Mouse (Mus musculus): ENCODE measurements around the gene Ndrg2. TPM values are rescaled to one million over a fixed set of nuclear protein-coding genes. Genes with fewer than 3 reads are reported as not detected.
"Not testable (repeated sequence)": the region's sequence is repeated elsewhere in the genome, so short reads cannot be mapped to it uniquely, and the experiment has no call there.

Gene Ndrg2
- total RNA-seq, 1 experiment: 5.7 TPM

GRCm38 (mm10) chr14:51884031-51884544 is 29.9 kb downstream of the Ndrg2 start:
- no peaks in the 10 kb centered on the region; a peak in 1 of 4 replicates for H3K4me1 ChIP-seq (ENCODE audit: control insufficient read depth in 2 of 2, insufficient read depth in 2 of 2, low read length in 2 of 2, poor library complexity in 1 of 2)
- in situ Hi-C loops (cut with MboI; ENCODE audit: low sequenced_read_pairs in 2 of 2, unreplicated experiment in 2 of 2): no loop called here
- H3K36me3 ChIP-seq (ENCODE audit: control insufficient read depth, insufficient read depth, low read length, poor library complexity, severe bottlenecking): peaks cover 13% of the 10 kb centered on the region
- peak overlapping the region; percentile 75 for H3K27ac ChIP-seq (ENCODE audit: insufficient read depth, low read depth, low read length, poor library complexity, severe bottlenecking)
- no peak for TF ChIP-seq HCFC1 (IDR thresholded peaks at IDR 0.05; ENCODE audit: borderline replicate concordance, insufficient read depth, low read length)
- 0 out of 2 replicates have a peak, but pooled peaks have one; percentile 25 for TF ChIP-seq ZNF384 (IDR thresholded peaks at IDR 0.05; ENCODE audit: low read depth, low read length)
- TF ChIP-seq MAFK (IDR thresholded peaks at IDR 0.05; ENCODE audit: insufficient read depth, low read depth, low read length): no peak
- peak overlapping the region; percentile 65 to 97 for H3K4me3 ChIP-seq (ENCODE audit: insufficient read depth in 1 of 2, low read depth in 1 of 2, low read length in 2 of 2, poor library complexity in 1 of 2, severe bottlenecking in 1 of 2)
- DNase-seq (ENCODE audit: low read depth, low spot score): no peak
- H3K9ac ChIP-seq (ENCODE audit: insufficient read depth, low read depth, low read length, poor library complexity, severe bottlenecking): peak overlapping the region; percentile 45
- H3K9me3 ChIP-seq (ENCODE audit: control insufficient read depth, insufficient read depth, low read depth, low read length): no peaks in the 10 kb centered on the region

- no peak overlapping the region; the same call in 1 of the 2 replicates for H3K9ac ChIP-seq (ENCODE audit: insufficient read depth, low read depth, low read length, poor library complexity, severe bottlenecking)
- TF ChIP-seq ZNF384 (IDR thresholded peaks at IDR 0.05; ENCODE audit: low read depth, low read length): peak; percentile 81
- no peak for TF ChIP-seq MAFK (IDR thresholded peaks at IDR 0.05; ENCODE audit: insufficient read depth, low read depth, low read length)
- peak; percentile 86 for DNase-seq (ENCODE audit: low read depth, low spot score)
Measured at GRCm38 (mm10) chr14:51883527-51884030, 30.4 kb downstream of the Ndrg2 start.

GRCm38 (mm10) chr14:51877517-51877916 is 36.4 kb downstream of the Ndrg2 start:
- H3K9ac ChIP-seq (ENCODE audit: insufficient read depth, low read depth, low read length, poor library complexity, severe bottlenecking): no peak overlapping the region
- TF ChIP-seq CHD2 (IDR thresholded peaks at IDR 0.05; ENCODE audit: low read depth, low read length) (no peak), MAFK (IDR thresholded peaks at IDR 0.05; ENCODE audit: insufficient read depth, low read depth, low read length) (no peak), HCFC1 (IDR thresholded peaks at IDR 0.05; ENCODE audit: borderline replicate concordance, insufficient read depth, low read length) (no peak), ZNF384 (IDR thresholded peaks at IDR 0.05; ENCODE audit: low read depth, low read length) (no peak), ZC3H11A (IDR thresholded peaks at IDR 0.05; ENCODE audit: borderline replicate concordance, low read depth, low read length) (no peak)
- no peaks in the 10 kb centered on the region for H3K4me1 ChIP-seq (ENCODE audit: control insufficient read depth in 2 of 2, insufficient read depth in 2 of 2, low read length in 2 of 2, poor library complexity in 1 of 2)
- in situ Hi-C loops (cut with MboI; ENCODE audit: low sequenced_read_pairs in 2 of 2, unreplicated experiment in 2 of 2): no loop called here
- H3K36me3 ChIP-seq (ENCODE audit: control insufficient read depth, insufficient read depth, low read length, poor library complexity, severe bottlenecking): no peaks in the 10 kb centered on the region
- no peak overlapping the region for H3K27ac ChIP-seq (ENCODE audit: insufficient read depth, low read depth, low read length, poor library complexity, severe bottlenecking)
- H3K9me3 ChIP-seq (ENCODE audit: control insufficient read depth, insufficient read depth, low read depth, low read length): no peaks in the 10 kb centered on the region
- no peak for DNase-seq (ENCODE audit: low read depth, low spot score)
- no peak overlapping the region for H3K4me3 ChIP-seq (ENCODE audit: insufficient read depth in 1 of 2, low read depth in 1 of 2, low read length in 2 of 2, poor library complexity in 1 of 2, severe bottlenecking in 1 of 2)

More at GRCm38 (mm10) chr14:51883527-51884030, 30.4 kb downstream of the Ndrg2 start:
- Histone ChIP-seq H3K36me3 (ENCODE audit: control insufficient read depth, insufficient read depth, low read length, poor library complexity, severe bottlenecking) (peaks cover 9% of the 10 kb centered on the region), H3K9me3 (ENCODE audit: control insufficient read depth, insufficient read depth, low read depth, low read length) (no peaks in the 10 kb centered on the region), H3K4me3 (ENCODE audit: insufficient read depth in 1 of 2, low read depth in 1 of 2, low read length in 2 of 2, poor library complexity in 1 of 2, severe bottlenecking in 1 of 2) (peak overlapping the region; percentile 65 to 97), H3K27ac (ENCODE audit: insufficient read depth, low read depth, low read length, poor library complexity, severe bottlenecking) (no peak overlapping the region; the same call in 1 of the 2 replicates), H3K4me1 (ENCODE audit: control insufficient read depth in 2 of 2, insufficient read depth in 2 of 2, low read length in 2 of 2, poor library complexity in 1 of 2) (no peaks in the 10 kb centered on the region; a peak in 1 of 4 replicates)
- in situ Hi-C loops (cut with MboI; ENCODE audit: low sequenced_read_pairs in 2 of 2, unreplicated experiment in 2 of 2): no loop called here

- TF ChIP-seq MAFK (IDR thresholded peaks at IDR 0.05; ENCODE audit: insufficient read depth, low read depth, low read length) (no peak), ZC3H11A (IDR thresholded peaks at IDR 0.05; ENCODE audit: borderline replicate concordance, low read depth, low read length) (no peak), HCFC1 (IDR thresholded peaks at IDR 0.05; ENCODE audit: borderline replicate concordance, insufficient read depth, low read length) (no peak), CHD2 (IDR thresholded peaks at IDR 0.05; ENCODE audit: low read depth, low read length) (no peak), ZNF384 (IDR thresholded peaks at IDR 0.05; ENCODE audit: low read depth, low read length) (no peak)
- no peaks in the 10 kb centered on the region for H3K4me1 ChIP-seq (ENCODE audit: control insufficient read depth in 2 of 2, insufficient read depth in 2 of 2, low read length in 2 of 2, poor library complexity in 1 of 2)
Measured at GRCm38 (mm10) chr14:51871741-51872140, 42.2 kb downstream of the Ndrg2 start.

GRCm38 (mm10) chr14:51870756-51871155 is 43.2 kb downstream of the Ndrg2 start:
- H3K4me1 ChIP-seq (ENCODE audit: control insufficient read depth in 2 of 2, insufficient read depth in 2 of 2, low read length in 2 of 2, poor library complexity in 1 of 2): no peaks in the 10 kb centered on the region
- no peak for TF ChIP-seq CHD2 (IDR thresholded peaks at IDR 0.05; ENCODE audit: low read depth, low read length)
- H3K9ac ChIP-seq (ENCODE audit: insufficient read depth, low read depth, low read length, poor library complexity, severe bottlenecking): no peak overlapping the region
- in situ Hi-C loops (cut with MboI; ENCODE audit: low sequenced_read_pairs in 2 of 2, unreplicated experiment in 2 of 2): no loop called here
- H3K4me3 ChIP-seq (ENCODE audit: insufficient read depth in 1 of 2, low read depth in 1 of 2, low read length in 2 of 2, poor library complexity in 1 of 2, severe bottlenecking in 1 of 2): no peak overlapping the region
- no peak for DNase-seq (ENCODE audit: low read depth, low spot score)
- no peak overlapping the region for H3K27ac ChIP-seq (ENCODE audit: insufficient read depth, low read depth, low read length, poor library complexity, severe bottlenecking)
- H3K36me3 ChIP-seq (ENCODE audit: control insufficient read depth, insufficient read depth, low read length, poor library complexity, severe bottlenecking): no peaks in the 10 kb centered on the region
- H3K9me3 ChIP-seq (ENCODE audit: control insufficient read depth, insufficient read depth, low read depth, low read length): no peaks in the 10 kb centered on the region

More at GRCm38 (mm10) chr14:51871741-51872140, 42.2 kb downstream of the Ndrg2 start:
- in situ Hi-C loops (cut with MboI; ENCODE audit: low sequenced_read_pairs in 2 of 2, unreplicated experiment in 2 of 2): no loop called here
- Histone ChIP-seq H3K9ac (ENCODE audit: insufficient read depth, low read depth, low read length, poor library complexity, severe bottlenecking) (no peak overlapping the region), H3K4me3 (ENCODE audit: insufficient read depth in 1 of 2, low read depth in 1 of 2, low read length in 2 of 2, poor library complexity in 1 of 2, severe bottlenecking in 1 of 2) (no peak overlapping the region), H3K36me3 (ENCODE audit: control insufficient read depth, insufficient read depth, low read length, poor library complexity, severe bottlenecking) (no peaks in the 10 kb centered on the region), H3K27ac (ENCODE audit: insufficient read depth, low read depth, low read length, poor library complexity, severe bottlenecking) (no peak overlapping the region), H3K9me3 (ENCODE audit: control insufficient read depth, insufficient read depth, low read depth, low read length) (no peaks in the 10 kb centered on the region)
- no peak for DNase-seq (ENCODE audit: low read depth, low spot score)

- H3K36me3 ChIP-seq (ENCODE audit: control insufficient read depth, insufficient read depth, low read length, poor library complexity, severe bottlenecking); H3K4me3 ChIP-seq (ENCODE audit: insufficient read depth in 1 of 2, low read depth in 1 of 2, low read length in 2 of 2, poor library complexity in 1 of 2, severe bottlenecking in 1 of 2); H3K27ac ChIP-seq (ENCODE audit: insufficient read depth, low read depth, low read length, poor library complexity, severe bottlenecking): not testable (repeated sequence)
Measured at GRCm38 (mm10) chr14:51863603-51864002, 50.4 kb downstream of the Ndrg2 start.

GRCm38 (mm10) chr14:51855280-51855679 is 58.7 kb downstream of the Ndrg2 start:
- H3K27ac ChIP-seq (ENCODE audit: insufficient read depth, low read depth, low read length, poor library complexity, severe bottlenecking); H3K9ac ChIP-seq (ENCODE audit: insufficient read depth, low read depth, low read length, poor library complexity, severe bottlenecking); H3K9me3 ChIP-seq (ENCODE audit: control insufficient read depth, insufficient read depth, low read depth, low read length); DNase-seq (ENCODE audit: low read depth, low spot score); in situ Hi-C loops (cut with MboI; ENCODE audit: low sequenced_read_pairs in 2 of 2, unreplicated experiment in 2 of 2); H3K4me1 ChIP-seq (ENCODE audit: control insufficient read depth in 2 of 2, insufficient read depth in 2 of 2, low read length in 2 of 2, poor library complexity in 1 of 2); H3K4me3 ChIP-seq (ENCODE audit: insufficient read depth in 1 of 2, low read depth in 1 of 2, low read length in 2 of 2, poor library complexity in 1 of 2, severe bottlenecking in 1 of 2); H3K36me3 ChIP-seq (ENCODE audit: control insufficient read depth, insufficient read depth, low read length, poor library complexity, severe bottlenecking): not testable (repeated sequence)

More at GRCm38 (mm10) chr14:51863603-51864002, 50.4 kb downstream of the Ndrg2 start:
- in situ Hi-C loops (cut with MboI; ENCODE audit: low sequenced_read_pairs in 2 of 2, unreplicated experiment in 2 of 2); H3K9ac ChIP-seq (ENCODE audit: insufficient read depth, low read depth, low read length, poor library complexity, severe bottlenecking); H3K4me1 ChIP-seq (ENCODE audit: control insufficient read depth in 2 of 2, insufficient read depth in 2 of 2, low read length in 2 of 2, poor library complexity in 1 of 2); H3K9me3 ChIP-seq (ENCODE audit: control insufficient read depth, insufficient read depth, low read depth, low read length); DNase-seq (ENCODE audit: low read depth, low spot score): not testable (repeated sequence)
